Mouse (Mus musculus) lung, embryonic 16.5 days (tissue): ENCODE measurements around the gene Btbd35f3. TPM values are rescaled to one million over a fixed set of nuclear protein-coding genes. Genes with fewer than 3 reads are reported as not detected.
"Not testable (repeated sequence)": the region's sequence is repeated elsewhere in the genome, so short reads cannot be mapped to it uniquely, and the experiment has no call there.

Experiments
- ATAC-seq: fragments of 200-750 bp; cut with Nextera tagmentation; 2 replicates; pipeline ENCODE4 v1.8.0; 2017; ENCODE audit warnings: low read depth, mild to moderate bottlenecking, moderate library complexity
- H3K27ac ChIP-seq: fragments of 300-500 bp; sonication (generic); 2 replicates; pipeline ENCODE4 v1.5.1; 2014; ENCODE audit warnings: mild to moderate bottlenecking, control low read depth, low read length
- H3K27me3 ChIP-seq: fragments of 300-500 bp; sonication (generic); 2 replicates; pipeline ENCODE4 v1.6.1; 2014; ENCODE audit warnings: low read depth, low read length, mixed read lengths; ENCODE audit not compliant: control insufficient read depth, insufficient read depth
- H3K36me3 ChIP-seq: fragments of 300-500 bp; sonication (generic); 2 replicates; pipeline ENCODE4 v1.6.1; 2014; ENCODE audit warnings: low read length; ENCODE audit not compliant: control insufficient read depth, insufficient read depth
- H3K4me1 ChIP-seq: fragments of 300-500 bp; sonication (generic); replicated peaks from 2 replicates; pipeline ENCODE4 v1.6.1; 2014; ENCODE audit warnings: low read length, mixed read lengths; ENCODE audit not compliant: control insufficient read depth, insufficient read depth
- H3K4me2 ChIP-seq: fragments of 300-500 bp; sonication (generic); 2 replicates; pipeline ENCODE4 v1.6.1; 2014; ENCODE audit warnings: low read depth, low read length, control low read depth
- H3K4me3 ChIP-seq: fragments of 300-500 bp; sonication (generic); 2 replicates; pipeline ENCODE4 v1.5.1; 2014; ENCODE audit warnings: mild to moderate bottlenecking, low read length, control low read depth
- H3K9ac ChIP-seq: fragments of 300-500 bp; sonication (generic); 2 replicates; pipeline ENCODE4 v1.6.1; 2014; ENCODE audit warnings: low read length, control low read depth
- H3K9me3 ChIP-seq: fragments of 300-500 bp; sonication (generic); 2 replicates; pipeline ENCODE4 v1.6.1; 2016; ENCODE audit warnings: low read length; ENCODE audit not compliant: control insufficient read depth
- WGBS: fragments of 180-500 bp; shearing (Covaris S2); extraction: QIAGEN DNeasy Blood & Tissue Kit; methylation state at CpG from one replicate; pipeline ENCODE4 v1.1.7; 2014; 5-methylcytosine and 5-hydroxymethylcytosine counted together
- polyA plus RNA-seq: library from polyadenylated mRNA; unstranded; fragments of >200 nt; fragmentation: Nextera tagmentation; extraction: Ambion mirVana; gene quantifications from 2 replicates; pipeline ENCODE4 v1.2.1, GENCODE M21; 2015

Btbd35f3 gene
- polyA plus RNA-seq: not detected in 2 replicates

DNA sequence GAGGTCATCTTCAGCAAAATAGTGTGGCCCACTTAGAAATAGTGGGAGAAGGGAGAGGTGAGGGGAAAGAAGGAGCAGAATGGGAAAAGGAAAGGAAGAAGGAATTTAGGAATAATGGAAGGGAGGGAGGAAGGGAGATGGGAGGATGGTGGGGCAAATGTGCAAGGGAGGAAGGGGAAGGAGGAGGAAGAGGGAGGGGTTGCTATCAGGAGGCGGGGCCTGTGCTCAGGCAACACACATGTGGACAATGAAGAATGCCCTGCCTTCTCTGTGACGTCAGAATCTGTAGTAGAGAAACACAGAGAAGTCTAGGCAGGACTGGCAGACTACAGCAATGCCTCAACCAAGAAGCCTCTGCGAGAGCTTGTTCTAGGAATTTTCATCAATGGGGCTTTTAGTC, at the start of gene Btbd35f3:
TSS of gene Btbd35f3 (plus strand) at position 301 of the 400 bp plus-strand sequence.
- not testable (repeated sequence) for H3K27me3 ChIP-seq, H3K4me1 ChIP-seq, ATAC-seq, H3K4me3 ChIP-seq, H3K4me2 ChIP-seq, H3K9ac ChIP-seq, H3K36me3 ChIP-seq, H3K9me3 ChIP-seq, H3K27ac ChIP-seq
- no CpG with 5 or more reads among the region's 3 CpGs for WGBS

Other genes starting within 250 kb of the Btbd35f3 start
- not detected in 2 replicates for gene Btbd35f16, start 80.7 kb upstream of the Btbd35f3 start, polyA plus RNA-seq
- gene Btbd35f28, start 158.9 kb downstream of the Btbd35f3 start, polyA plus RNA-seq: not detected in 2 replicates